Mouse (Mus musculus) neural tube, embryonic 13.5 days (tissue): ENCODE data around the gene Primpol. TPM values are rescaled to one million over a fixed set of nuclear protein-coding genes. Genes with fewer than 3 reads are reported as not detected.
A peak's percentile ranks its signal among the peaks of the same experiment; 100 is the strongest.

Source experiments
- ATAC-seq: fragments of 200-750 bp; cut with Nextera tagmentation; 2 replicates; pipeline ENCODE4 v1.8.0; 2017; ENCODE audit warnings: low read depth, mild to moderate bottlenecking, moderate TSS enrichment, moderate library complexity
- H3K27ac ChIP-seq: fragments of 300-500 bp; sonication (generic); replicated peaks from 2 replicates; pipeline ENCODE4 v1.5.1; 2015; ENCODE audit warnings: moderate library complexity, mild to moderate bottlenecking, inconsistent platforms
- H3K27me3 ChIP-seq: fragments of 300-500 bp; sonication (generic); 2 replicates; pipeline ENCODE4 v1.6.1; 2015; ENCODE audit warnings: mild to moderate bottlenecking, inconsistent platforms
- H3K36me3 ChIP-seq: fragments of 300-500 bp; sonication (generic); 2 replicates; pipeline ENCODE4 v1.6.1; 2015; ENCODE audit warnings: mild to moderate bottlenecking, inconsistent platforms
- H3K4me1 ChIP-seq: fragments of 300-500 bp; sonication (generic); replicated peaks from 2 replicates; pipeline ENCODE4 v1.6.1; 2015; ENCODE audit warnings: inconsistent platforms
- H3K4me2 ChIP-seq: fragments of 300-500 bp; sonication (generic); 2 replicates; pipeline ENCODE4 v1.6.1; 2015; ENCODE audit warnings: inconsistent platforms, mild to moderate bottlenecking, moderate library complexity
- H3K4me3 ChIP-seq: fragments of 300-500 bp; sonication (generic); 2 replicates; pipeline ENCODE4 v1.5.1; 2015; ENCODE audit warnings: mild to moderate bottlenecking, inconsistent platforms
- H3K9ac ChIP-seq: fragments of 300-500 bp; sonication (generic); 2 replicates; pipeline ENCODE4 v1.6.1; 2015; ENCODE audit warnings: moderate library complexity, mild to moderate bottlenecking, inconsistent platforms
- H3K9me3 ChIP-seq: fragments of 300-500 bp; sonication (generic); 2 replicates; pipeline ENCODE4 v1.6.1; 2016; ENCODE audit warnings: inconsistent platforms
- WGBS: fragments of 180-500 bp; shearing (Covaris S2); methylation state at CpG from one replicate; pipeline ENCODE4 v1.1.7; 2015; 5-methylcytosine and 5-hydroxymethylcytosine counted together
- polyA plus RNA-seq: library from polyadenylated mRNA; unstranded; fragments of >200 nt; fragmentation: Nextera tagmentation; extraction: Ambion mirVana; gene quantifications from 2 replicates; pipeline ENCODE4 v1.2.1, GENCODE M21; 2015

Primpol gene
- polyA plus RNA-seq, 1 experiment from 2014 or later: 8.0 TPM

GRCm38 (mm10) chr8:46573964-46574363 lies 43.0 kb downstream of the Primpol start:
- no peak for ATAC-seq
- Histone ChIP-seq H3K36me3 (peaks cover 38% of the 10 kb centered on the region), H3K9me3 (no peaks in the 10 kb centered on the region), H3K4me1 (no peaks in the 10 kb centered on the region), H3K9ac (no peak overlapping the region), H3K27me3 (no peaks in the 10 kb centered on the region), H3K4me3 (no peak overlapping the region), H3K27ac (no peak overlapping the region), H3K4me2 (no peak overlapping the region)
- 83% methylated on average over 2 of the region's 2 CpGs for WGBS

- no peak overlapping the region for H3K27ac ChIP-seq
- H3K4me3 ChIP-seq: no peak overlapping the region
- no peaks in the 10 kb centered on the region for H3K4me1 ChIP-seq
- no peak overlapping the region for H3K4me2 ChIP-seq
- no peak for ATAC-seq
- H3K36me3 ChIP-seq: peaks cover 33% of the 10 kb centered on the region
- 88% methylated on average over 2 of the region's 2 CpGs for WGBS
- no peak overlapping the region for H3K9ac ChIP-seq
- no peaks in the 10 kb centered on the region for H3K9me3 ChIP-seq
- no peaks in the 10 kb centered on the region for H3K27me3 ChIP-seq
These were observed 43.6 kb downstream of the Primpol start for GRCm38 (mm10) chr8:46573446-46573845.

- Histone ChIP-seq H3K9me3 (no peaks in the 10 kb centered on the region), H3K27ac (no peak overlapping the region), H3K27me3 (no peaks in the 10 kb centered on the region), H3K4me2 (no peak overlapping the region), H3K4me1 (no peaks in the 10 kb centered on the region), H3K36me3 (peaks cover 13% of the 10 kb centered on the region; the same call in 1 of the 2 replicates), H3K9ac (no peak overlapping the region), H3K4me3 (no peak overlapping the region)
- ATAC-seq: no peak
- WGBS: 93% methylated on average over 9 of the region's 14 CpGs
These were observed 46.3 kb downstream of the Primpol start for GRCm38 (mm10) chr8:46570673-46571072.

- no peaks in the 10 kb centered on the region for H3K4me1 ChIP-seq
- no peaks in the 10 kb centered on the region for H3K9me3 ChIP-seq
- no peak for ATAC-seq
- H3K4me2 ChIP-seq: no peak overlapping the region
- 89% methylated on average over 19 of the region's 19 CpGs for WGBS
- H3K27me3 ChIP-seq: no peaks in the 10 kb centered on the region
- H3K36me3 ChIP-seq: peaks cover 9% of the 10 kb centered on the region; the same call in 1 of the 2 replicates
- H3K4me3 ChIP-seq: no peak overlapping the region
- H3K9ac ChIP-seq: 0 out of 2 replicates have a peak overlapping the region, but pooled peaks have one; percentile 12
- H3K27ac ChIP-seq: no peak overlapping the region
These were observed 47.2 kb downstream of the Primpol start for GRCm38 (mm10) chr8:46569659-46570441.

- 79% methylated on average over 2 of the region's 2 CpGs for WGBS
- no peak overlapping the region for H3K27ac ChIP-seq
These were observed 48.1 kb downstream of the Primpol start for GRCm38 (mm10) chr8:46568942-46569341.

GRCm38 (mm10) chr8:46567946-46568345 lies 49.1 kb downstream of the Primpol start:
- 86% methylated on average over 8 of the region's 8 CpGs for WGBS
- no peak overlapping the region for H3K4me3 ChIP-seq
- no peaks in the 10 kb centered on the region for H3K4me1 ChIP-seq
- no peaks in the 10 kb centered on the region for H3K9me3 ChIP-seq
- 0 out of 2 replicates have a peak, but pooled peaks cover under 1% of the 10 kb centered on the region for H3K36me3 ChIP-seq
- ATAC-seq: no peak
- no peak overlapping the region for H3K4me2 ChIP-seq
- no peak overlapping the region for H3K9ac ChIP-seq
- no peaks in the 10 kb centered on the region for H3K27me3 ChIP-seq
- H3K27ac ChIP-seq: no peak overlapping the region

More at GRCm38 (mm10) chr8:46568942-46569341, 48.1 kb downstream of the Primpol start:
- H3K4me1 ChIP-seq: no peaks in the 10 kb centered on the region
- H3K9ac ChIP-seq: no peak overlapping the region
- no peak overlapping the region for H3K4me2 ChIP-seq
- no peak for ATAC-seq
- no peak overlapping the region for H3K4me3 ChIP-seq
- H3K36me3 ChIP-seq: 0 out of 2 replicates have a peak, but pooled peaks cover 2% of the 10 kb centered on the region
- no peaks in the 10 kb centered on the region for H3K9me3 ChIP-seq
- H3K27me3 ChIP-seq: no peaks in the 10 kb centered on the region

- ATAC-seq: no peak
- Histone ChIP-seq H3K9me3 (no peaks in the 10 kb centered on the region), H3K4me3 (no peak overlapping the region), H3K27me3 (no peaks in the 10 kb centered on the region), H3K9ac (no peak overlapping the region), H3K27ac (no peak overlapping the region), H3K36me3 (0 out of 2 replicates have a peak, but pooled peaks cover 8% of the 10 kb centered on the region), H3K4me1 (no peaks in the 10 kb centered on the region), H3K4me2 (no peak overlapping the region)
- 65% methylated on average over 7 of the region's 7 CpGs for WGBS
These were observed 50.0 kb downstream of the Primpol start for GRCm38 (mm10) chr8:46566914-46567529.

- no peaks in the 10 kb centered on the region for H3K4me1 ChIP-seq
- no peak for ATAC-seq
- H3K36me3 ChIP-seq: peaks cover 17% of the 10 kb centered on the region; the same call in 1 of the 2 replicates
- H3K4me2 ChIP-seq: no peak overlapping the region
- no peak overlapping the region for H3K4me3 ChIP-seq
- no peak overlapping the region for H3K9ac ChIP-seq
- WGBS: 89% methylated on average over 16 of the region's 16 CpGs
- no peaks in the 10 kb centered on the region for H3K27me3 ChIP-seq
- H3K27ac ChIP-seq: no peak overlapping the region
- H3K9me3 ChIP-seq: no peaks in the 10 kb centered on the region
These were observed 54.7 kb downstream of the Primpol start for GRCm38 (mm10) chr8:46562333-46562732.

GRCm38 (mm10) chr8:46559428-46559827 lies 57.6 kb downstream of the Primpol start:
- 79% methylated on average over 6 of the region's 6 CpGs for WGBS
- Histone ChIP-seq H3K36me3 (peaks cover 23% of the 10 kb centered on the region; the same call in 1 of the 2 replicates), H3K27ac (no peak overlapping the region), H3K4me3 (no peak overlapping the region), H3K9ac (no peak overlapping the region), H3K4me2 (no peak overlapping the region), H3K4me1 (no peaks in the 10 kb centered on the region), H3K27me3 (no peaks in the 10 kb centered on the region), H3K9me3 (no peaks in the 10 kb centered on the region)
- ATAC-seq: no peak

GRCm38 (mm10) chr8:46552441-46552765 lies 64.6 kb downstream of the Primpol start:
- peak overlapping the region; percentile 66 for H3K9ac ChIP-seq
- H3K27me3 ChIP-seq: no peaks in the 10 kb centered on the region; the same call in 1 of the 2 replicates
- no peak for ATAC-seq
- H3K4me1 ChIP-seq: peaks cover 11% of the 10 kb centered on the region
- no peak overlapping the region for H3K27ac ChIP-seq
- H3K4me3 ChIP-seq: peak overlapping the region; percentile 73
- peak overlapping the region; percentile 78 for H3K4me2 ChIP-seq
- H3K9me3 ChIP-seq: no peaks in the 10 kb centered on the region
- 0 out of 2 replicates have a peak, but pooled peaks cover 6% of the 10 kb centered on the region for H3K36me3 ChIP-seq
- WGBS: 5% methylated on average over 10 of the region's 10 CpGs

GRCm38 (mm10) chr8:46551615-46552440 lies 65.2 kb downstream of the Primpol start, which contains the start of gene Cenpu:
Gene Cenpu, plus strand, starts transcription at chr8:46552028.
- peak within 1 kb of the TSS; percentile 86 for H3K27ac ChIP-seq
- peak within 1 kb of the TSS; percentile 78 for H3K4me2 ChIP-seq
- peak; percentile 99 for ATAC-seq
- no peaks in the 10 kb centered on the region; the same call in 1 of the 2 replicates for H3K27me3 ChIP-seq
- H3K4me3 ChIP-seq: peak within 1 kb of the TSS; percentile 73
- H3K36me3 ChIP-seq: 0 out of 2 replicates have a peak, but pooled peaks cover 6% of the 10 kb centered on the region
- peaks cover 11% of the 10 kb centered on the region for H3K4me1 ChIP-seq
- H3K9ac ChIP-seq: peak within 1 kb of the TSS; percentile 75
- WGBS: under 1% methylated on average over 50 of the region's 50 CpGs
- no peaks in the 10 kb centered on the region for H3K9me3 ChIP-seq
